Mouse (Mus musculus) 3134 (cell line): Measurements from ENCODE around the gene Lctl.
"Not testable (repeated sequence)": the region's sequence is repeated elsewhere in the genome, so short reads cannot be mapped to it uniquely, and the experiment has no call there.

Experiments used
- DNase-seq: peaks from one replicate; pipeline ENCODE4 v3.0.0-alpha.2; 2011; ENCODE audit warnings: low spot score; ENCODE audit not compliant: insufficient read length; ENCODE audit errors: extremely low read depth

The Lctl gene

DNA sequence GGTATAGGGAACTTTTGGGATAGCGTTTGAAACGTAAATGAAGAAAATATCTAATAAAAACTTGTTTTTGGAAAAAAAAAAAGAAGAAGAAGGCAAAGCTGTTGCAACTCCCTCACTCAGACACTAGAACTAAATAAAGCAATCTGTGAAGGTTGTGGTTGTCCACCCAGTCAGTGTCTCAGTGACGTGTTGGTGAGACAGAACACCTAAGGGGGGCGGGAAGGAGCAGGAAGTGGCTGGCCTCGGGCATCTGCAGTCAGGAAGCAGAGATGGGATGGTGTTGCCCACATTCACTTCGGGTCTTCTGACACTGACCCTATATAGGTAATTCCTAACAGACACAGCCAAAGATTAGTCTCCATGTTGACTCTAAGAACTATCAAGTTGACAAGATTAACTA is 1.2 kb upstream of the Lctl start:
- no peak for DNase-seq

DNA sequence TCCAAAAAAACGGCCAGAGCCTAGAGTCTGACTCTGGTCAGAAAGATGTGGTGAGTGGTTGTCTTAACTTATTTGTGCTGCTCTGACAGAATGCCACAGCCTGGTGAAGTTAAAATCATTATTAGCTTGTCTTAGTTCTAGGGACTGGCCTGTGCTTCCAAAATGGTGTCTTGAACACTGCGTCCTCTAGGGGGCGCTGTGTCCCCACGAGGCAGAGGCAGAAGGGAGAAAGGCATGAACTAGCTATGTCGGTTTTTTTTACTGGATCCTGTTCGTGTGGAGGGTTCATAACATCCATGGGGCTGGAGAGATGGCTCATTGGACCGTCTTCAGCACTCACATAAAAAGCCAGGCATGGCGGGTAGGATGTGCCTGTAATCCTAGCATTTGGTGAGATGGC is 3.0 kb downstream of the Lctl start:
- peak; percentile 53 for DNase-seq

- peak; percentile 72 for DNase-seq
Measured at GRCm38 (mm10) chr9:64120584-64121277, 3.8 kb downstream of the Lctl start.

GRCm38 (mm10) chr9:64122601-64123000 is 5.7 kb downstream of the Lctl start:
- DNase-seq: no peak

DNA sequence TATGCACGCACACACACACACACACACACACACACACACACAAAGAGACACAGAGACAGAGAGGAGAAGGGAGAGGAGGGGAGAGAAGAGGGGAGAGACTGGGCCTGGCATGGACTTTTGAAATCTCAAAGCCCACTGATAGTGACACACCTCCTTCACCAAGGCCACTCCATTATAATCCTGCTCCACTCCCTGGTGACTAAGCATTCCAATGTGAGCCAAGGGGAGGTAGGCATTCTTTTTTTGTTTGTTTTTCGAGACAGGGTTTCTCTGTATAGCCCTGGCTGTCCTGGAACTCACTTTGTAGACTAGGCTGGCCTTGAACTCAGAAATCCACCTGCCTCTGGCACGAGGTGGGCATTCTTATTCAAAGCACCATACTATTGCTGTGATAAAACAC is 7.9 kb downstream of the Lctl start:
- DNase-seq: not testable (repeated sequence)

DNA sequence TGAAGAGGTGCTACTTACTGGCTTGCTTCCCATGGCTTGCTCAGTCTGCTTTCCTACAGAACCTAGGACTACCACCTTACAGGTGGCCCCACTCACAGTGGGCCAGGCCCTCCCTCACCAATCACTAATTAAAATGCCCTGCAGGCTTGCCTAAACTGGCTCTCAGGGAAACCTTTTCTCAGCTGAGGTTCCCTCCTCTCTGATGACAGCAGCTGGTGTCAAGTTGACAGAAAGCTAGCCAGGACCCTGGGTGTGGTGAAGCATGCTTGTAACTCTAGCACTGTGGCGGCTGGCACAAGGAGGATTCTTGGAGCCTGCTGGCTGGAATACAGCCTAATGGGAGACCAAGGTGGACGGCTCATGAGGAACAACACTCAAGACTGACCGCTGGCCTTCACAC is 8.4 kb downstream of the Lctl start:
- DNase-seq: peak; percentile 56

- DNase-seq: no peak
Measured at GRCm38 (mm10) chr9:64126121-64126520, 9.2 kb downstream of the Lctl start.

- DNase-seq: no peak
Measured at GRCm38 (mm10) chr9:64131623-64132022, 14.7 kb downstream of the Lctl start.

DNA sequence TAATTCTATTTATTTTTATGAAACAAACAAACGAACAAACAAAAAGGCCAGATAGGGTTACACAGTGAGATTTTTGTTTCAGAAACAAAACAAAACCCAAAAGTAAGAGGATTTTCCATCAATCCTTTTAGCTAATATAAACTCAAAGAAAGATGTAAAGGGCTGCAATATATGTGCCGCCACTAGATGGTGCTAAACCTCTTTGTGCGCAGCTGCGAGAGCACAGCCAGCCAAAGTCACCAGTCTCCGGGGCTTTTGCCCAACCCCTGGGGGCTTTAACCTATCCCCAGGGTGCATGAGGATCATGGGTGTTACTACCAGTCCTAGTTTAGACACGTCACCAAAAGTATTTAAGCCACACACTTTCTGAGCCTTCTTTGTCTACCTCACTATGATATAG is 21.9 kb downstream of the Lctl start:
- DNase-seq: not testable (repeated sequence)

DNA sequence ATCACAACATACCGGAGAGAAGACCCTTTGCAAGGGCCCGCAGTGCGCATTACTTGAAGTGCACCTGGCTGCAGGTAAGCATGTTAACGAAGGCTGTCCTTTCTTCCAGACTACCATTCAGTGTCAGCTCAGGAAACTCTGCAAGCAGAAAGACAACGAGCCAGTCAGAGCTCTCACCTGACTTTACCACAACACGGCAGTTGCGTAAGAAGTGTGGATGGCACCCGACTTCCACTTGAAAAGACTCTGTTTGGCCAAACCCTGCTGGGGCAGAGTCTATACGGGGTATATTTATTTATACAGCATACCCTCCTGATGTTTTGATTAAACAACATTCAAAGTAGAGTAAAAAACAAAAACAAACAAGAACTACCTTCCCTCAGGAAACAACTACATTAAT is 22.9 kb downstream of the Lctl start:
- DNase-seq: no peak

- DNase-seq: no peak
Measured at GRCm38 (mm10) chr9:64156641-64157040, 39.7 kb downstream of the Lctl start.

GRCm38 (mm10) chr9:64160471-64160870 is 43.5 kb downstream of the Lctl start:
- DNase-seq: no peak

GRCm38 (mm10) chr9:64169967-64170366 is 53.0 kb downstream of the Lctl start:
- not testable (repeated sequence) for DNase-seq

DNA sequence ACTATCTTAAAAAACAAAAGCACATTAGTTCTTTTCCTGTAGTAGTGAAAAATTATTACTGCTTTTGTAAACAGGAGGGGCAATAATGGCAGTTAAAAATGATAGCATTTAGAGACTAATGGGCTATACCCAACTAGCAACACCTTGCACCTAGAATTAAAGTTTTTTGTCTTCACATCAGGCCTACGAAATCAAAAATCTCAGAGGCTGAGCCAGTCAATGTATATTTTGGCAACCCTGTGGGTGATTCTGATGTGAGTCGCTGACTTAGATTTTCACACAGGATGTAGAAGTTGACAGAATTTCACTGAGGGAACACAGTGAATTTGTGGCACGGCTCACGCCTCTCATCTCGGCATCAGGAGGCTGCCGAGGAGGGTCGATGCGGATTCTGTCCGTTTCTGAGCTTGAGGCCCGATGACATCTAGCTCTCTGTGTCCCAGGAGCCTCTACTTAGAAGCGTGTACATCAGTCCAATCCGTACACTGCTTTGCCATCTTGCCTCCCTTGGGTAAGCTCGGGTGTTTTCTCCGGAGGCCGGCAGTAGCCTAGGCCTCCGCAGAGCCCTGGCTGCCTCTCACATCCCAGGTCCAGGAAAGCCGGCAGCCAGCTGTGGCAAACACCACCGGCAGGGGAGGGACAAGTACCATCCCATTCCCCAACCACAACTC is 55.3 kb downstream of the Lctl start:
- DNase-seq: peak; percentile 87

DNA sequence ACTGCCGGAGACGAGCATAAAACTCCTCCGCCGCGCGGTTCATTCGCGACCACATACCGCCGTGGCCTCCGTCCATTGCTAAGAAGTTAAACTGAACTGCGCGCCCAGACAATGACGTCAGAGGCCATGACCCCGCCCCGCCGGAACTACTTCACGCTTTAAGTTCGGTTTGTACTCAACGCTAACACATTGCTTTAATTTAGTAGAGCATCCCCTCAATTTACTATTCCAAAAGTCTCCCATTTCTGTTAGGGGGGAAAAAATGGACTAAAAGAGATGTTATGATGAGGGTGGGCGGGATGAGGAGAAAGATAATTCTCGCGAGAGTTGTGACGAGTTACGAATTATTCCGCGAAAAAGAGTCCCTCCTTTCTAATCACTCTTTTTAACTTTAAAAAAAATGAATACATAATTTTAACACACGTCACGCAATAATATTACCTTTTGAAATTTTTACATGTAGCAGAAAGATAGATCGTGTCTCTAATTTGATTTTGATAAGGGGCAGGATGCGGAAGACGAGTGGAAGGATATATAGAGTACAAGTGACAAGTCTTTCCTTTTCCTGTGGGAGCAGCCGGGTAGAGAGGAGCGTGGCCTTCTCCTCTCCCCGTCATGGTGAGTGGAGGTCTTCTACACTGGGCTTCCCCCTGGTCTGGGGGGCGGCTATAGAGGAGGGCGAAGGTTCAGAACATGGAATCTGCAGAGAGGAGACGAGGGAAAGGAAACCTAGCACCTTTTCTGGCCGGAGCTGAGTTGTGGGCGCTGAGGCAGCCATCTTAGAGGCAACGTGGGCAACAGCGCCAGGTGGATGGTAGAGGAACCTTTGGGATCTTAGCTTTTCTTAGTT is 56.1 kb downstream of the Lctl start, which contains the start of the genes Zwilch and Rpl4:
TSS of gene Zwilch (minus strand) at position 289 of the 850 bp plus-strand sequence.
TSS of gene Rpl4 (plus strand) at position 560 of the 850 bp plus-strand sequence.
- DNase-seq: peak; percentile 80

GRCm38 (mm10) chr9:64173666-64174220 is 56.8 kb downstream of the Lctl start:
- no peak for DNase-seq

GRCm38 (mm10) chr9:64174341-64174740 is 57.4 kb downstream of the Lctl start:
- no peak for DNase-seq

GRCm38 (mm10) chr9:64174766-64175165 is 57.8 kb downstream of the Lctl start:
- DNase-seq: no peak

- no peak for DNase-seq
Measured at GRCm38 (mm10) chr9:64175378-64175777, 58.4 kb downstream of the Lctl start.

GRCm38 (mm10) chr9:64178610-64178973 is 61.6 kb downstream of the Lctl start:
- no peak for DNase-seq
